Mouse (Mus musculus): ENCODE results near the gene Olfr122.

The Olfr122 gene

DNA sequence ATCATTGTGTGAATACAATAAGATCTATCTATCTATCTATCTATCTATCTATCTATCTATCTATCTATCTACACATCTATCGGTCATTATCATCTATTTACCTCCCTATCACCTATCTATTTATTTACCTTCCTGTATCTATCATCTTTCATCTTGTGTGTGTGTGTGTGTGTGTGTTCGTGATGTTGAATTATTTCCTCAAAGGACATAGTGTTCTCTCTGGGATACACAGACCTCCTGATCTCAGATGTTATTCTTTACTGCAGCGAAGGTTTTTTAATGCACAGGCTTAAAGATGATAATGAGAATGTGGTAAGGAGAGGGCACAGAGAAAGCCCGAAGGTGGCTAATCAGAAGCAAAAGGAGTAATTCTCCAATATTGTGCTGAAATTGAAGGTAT is at the start of gene Olfr122:
Gene Olfr122 (plus strand): TSS at position 301 of the 400 bp plus-strand sequence.
- no peak for DNase-seq

DNA sequence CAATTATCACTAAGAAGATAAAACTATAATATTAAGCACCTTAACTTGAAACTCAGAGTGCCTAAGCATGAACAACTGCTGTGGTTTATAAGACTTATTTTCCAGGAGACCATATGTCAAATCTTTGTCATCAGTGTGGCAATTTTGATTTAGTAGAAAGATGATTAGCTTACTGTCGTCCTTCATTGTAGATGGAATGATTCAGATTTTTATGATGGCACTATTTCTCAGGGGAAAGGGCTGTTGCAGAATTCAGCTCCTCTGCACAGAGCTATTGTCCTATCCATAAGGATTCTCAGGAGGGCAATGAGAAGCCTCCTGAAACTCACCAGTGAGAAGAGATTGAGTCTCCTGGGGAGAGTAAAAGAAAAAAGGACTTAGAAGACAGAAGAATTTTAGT is 46.9 kb upstream of the Olfr122 start, which contains the start of gene Olfr120:
Gene Olfr120 (plus strand): TSS at position 301 of the 400 bp plus-strand sequence.
- no peak for DNase-seq

DNA sequence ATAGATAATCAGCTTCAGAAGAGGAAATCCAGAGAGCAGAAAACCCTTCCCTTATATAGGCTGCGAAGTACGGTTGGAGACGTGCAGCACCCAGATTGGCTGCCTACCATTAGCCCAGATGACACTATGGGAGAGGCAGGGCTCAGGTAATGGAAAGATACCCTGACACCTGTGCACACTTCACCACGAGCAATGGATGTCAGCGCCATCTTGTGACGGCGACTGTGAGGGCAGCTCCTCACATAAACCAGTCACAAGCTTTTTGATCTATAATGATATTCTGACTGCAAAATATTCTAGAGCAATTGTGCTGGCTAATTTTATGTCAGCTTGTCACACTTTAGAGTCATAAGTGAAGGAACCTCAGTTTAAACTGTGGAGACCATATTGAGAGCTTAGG is 30.3 kb upstream of the Olfr122 start:
- no peak for DNase-seq

DNA sequence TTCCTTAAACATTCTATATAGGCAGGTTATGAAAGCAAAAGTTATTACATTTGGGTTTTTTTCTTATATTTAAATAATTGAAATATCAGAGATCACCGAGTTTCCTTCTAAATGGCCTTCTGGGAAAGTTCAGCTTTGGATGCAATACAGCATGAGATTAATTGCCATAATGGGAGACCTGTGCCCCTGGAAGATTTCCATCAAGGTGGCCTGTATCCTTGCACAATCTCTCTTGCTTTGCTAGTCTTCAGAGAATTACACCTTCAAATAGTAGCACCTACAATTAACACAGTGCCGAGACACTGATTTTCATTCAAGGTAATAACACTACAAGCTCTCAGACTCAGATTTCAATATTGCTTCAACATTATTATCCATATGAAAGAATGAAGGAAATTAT is 24.8 kb downstream of the Olfr122 start, which contains the start of gene Olfr123:
Gene Olfr123 (plus strand): TSS at position 301 of the 400 bp plus-strand sequence.
- no peak for DNase-seq

DNA sequence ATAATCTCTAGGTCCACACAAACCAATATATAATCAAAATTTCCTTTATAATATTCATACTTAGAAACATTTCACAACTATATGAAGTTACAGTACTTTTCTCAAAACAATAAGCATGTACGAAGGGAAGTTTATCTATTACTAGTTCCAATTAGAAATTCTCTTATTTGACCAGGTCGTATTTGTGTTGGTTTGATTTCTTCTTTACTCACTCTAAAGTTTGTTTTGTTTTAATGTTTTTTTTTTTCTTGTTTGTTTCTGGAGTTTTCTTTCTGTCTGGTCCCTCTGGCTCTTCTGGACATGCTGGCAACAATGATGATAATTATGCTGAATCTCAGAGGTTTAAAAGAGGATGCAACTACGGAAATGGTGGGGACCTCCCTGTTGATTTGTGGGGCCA is 31.2 kb downstream of the Olfr122 start, which contains the start of gene Olfr124:
Gene Olfr124 (plus strand): TSS at position 301 of the 400 bp plus-strand sequence.
- DNase-seq = no peak

Data from thymus, postnatal 4 days (tissue).